Mouse (Mus musculus): ENCODE measurements around the gene Itprid2. TPM values are rescaled to one million over a fixed set of nuclear protein-coding genes. Genes with fewer than 3 reads are reported as not detected.
A peak's percentile ranks its signal among the peaks of the same experiment; 100 is the strongest.

The Itprid2 gene
- polyA plus RNA-seq, 1 experiment: 11.5 TPM

DNA sequence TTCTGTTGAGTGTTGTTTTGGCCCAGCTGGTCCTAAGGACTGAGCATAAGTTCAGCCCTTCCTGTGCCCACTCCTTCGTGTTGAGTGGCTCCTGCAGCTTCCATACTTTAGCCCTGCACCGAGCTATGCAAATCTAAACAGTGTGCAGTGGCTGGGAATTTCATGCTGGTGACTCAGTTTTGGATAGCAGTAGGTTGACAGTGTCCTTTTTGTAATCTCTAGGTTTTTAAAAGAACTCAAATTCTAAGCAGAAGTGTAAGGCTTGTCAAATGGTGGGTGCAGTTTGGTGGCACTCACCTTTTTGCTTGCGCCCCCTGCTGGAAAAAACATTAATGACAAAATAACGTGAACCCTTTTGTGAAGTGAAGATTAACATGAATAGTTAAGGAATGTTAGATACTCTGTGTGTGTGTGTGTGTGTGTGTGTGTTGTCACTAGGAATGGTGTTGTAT, 11.1 kb downstream of the Itprid2 start:
- no peaks in the 10 kb centered on the region; the same call in none of the 2 replicates for H3K4me1 ChIP-seq (ENCODE audit: control insufficient read depth, insufficient read depth, low read length)
- WGBS: 41% methylated on average over 4 of the region's 4 CpGs
- H3K4me3 ChIP-seq (replicated peaks; ENCODE audit: extremely low read depth, low read depth, low read length): no peak overlapping the region
- TF ChIP-seq CTCF (IDR thresholded peaks at IDR 0.05; ENCODE audit: insufficient read depth, low read length) (peak; percentile 46; the same call in 1 of the 2 replicates), POLR2A (IDR thresholded peaks at IDR 0.05; ENCODE audit: borderline replicate concordance, extremely low read depth, low read depth, low read length) (no peak)
- DNase-seq: no peak

- TF ChIP-seq POLR2A (IDR thresholded peaks at IDR 0.05; ENCODE audit: borderline replicate concordance, extremely low read depth, low read depth, low read length): no peak
- TF ChIP-seq CTCF (IDR thresholded peaks at IDR 0.05; ENCODE audit: insufficient read depth, low read length): no peak
- 83% methylated on average over 4 of the region's 4 CpGs for WGBS
- Histone ChIP-seq H3K4me1 (ENCODE audit: control insufficient read depth, insufficient read depth, low read length) (peaks cover 2% of the 10 kb centered on the region), H3K4me3 (replicated peaks; ENCODE audit: extremely low read depth, low read depth, low read length) (no peak overlapping the region)
- DNase-seq: no peak
Observed at GRCm38 (mm10) chr2:79647094-79647493, 11.9 kb downstream of the Itprid2 start.

- Histone ChIP-seq H3K4me3 (replicated peaks; ENCODE audit: extremely low read depth, low read depth, low read length) (no peak overlapping the region), H3K4me1 (ENCODE audit: control insufficient read depth, insufficient read depth, low read length) (peaks cover 2% of the 10 kb centered on the region)
- 56% methylated on average over 2 of the region's 2 CpGs for WGBS
- DNase-seq: no peak
- TF ChIP-seq CTCF (IDR thresholded peaks at IDR 0.05; ENCODE audit: insufficient read depth, low read length) (no peak), POLR2A (IDR thresholded peaks at IDR 0.05; ENCODE audit: borderline replicate concordance, extremely low read depth, low read depth, low read length) (no peak)
Observed at GRCm38 (mm10) chr2:79647728-79648127, 12.6 kb downstream of the Itprid2 start.

- no peak for DNase-seq
- Histone ChIP-seq H3K4me1 (ENCODE audit: control insufficient read depth, insufficient read depth, low read length) (peaks cover 6% of the 10 kb centered on the region), H3K4me3 (replicated peaks; ENCODE audit: extremely low read depth, low read depth, low read length) (no peak overlapping the region)
- WGBS: 67% methylated on average over 3 of the region's 3 CpGs
- no peak for TF ChIP-seq POLR2A (IDR thresholded peaks at IDR 0.05; ENCODE audit: borderline replicate concordance, extremely low read depth, low read depth, low read length)
- TF ChIP-seq CTCF (IDR thresholded peaks at IDR 0.05; ENCODE audit: insufficient read depth, low read length): no peak
Observed at GRCm38 (mm10) chr2:79651185-79651584, 16.0 kb downstream of the Itprid2 start.

DNA sequence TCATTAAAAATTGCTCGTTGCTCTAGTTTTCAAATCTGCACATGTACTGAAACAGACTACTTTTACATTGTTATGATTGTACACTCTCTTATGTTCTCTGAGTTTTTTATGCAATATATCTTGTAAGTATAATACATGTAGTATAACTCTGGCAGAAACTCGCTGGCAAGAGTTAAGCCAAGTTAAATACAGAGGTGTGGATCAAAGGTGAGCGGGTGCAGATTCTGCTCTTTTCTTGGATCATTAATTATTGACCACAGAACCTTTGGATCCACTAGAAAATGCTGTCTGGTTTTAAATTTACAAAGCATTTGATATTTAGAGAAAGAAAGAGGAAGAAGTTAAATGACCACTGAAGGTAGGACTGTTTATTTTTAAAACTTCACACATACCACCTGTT, 16.5 kb downstream of the Itprid2 start:
- no peak for DNase-seq
- Histone ChIP-seq H3K4me1 (ENCODE audit: control insufficient read depth, insufficient read depth, low read length) (peaks cover 6% of the 10 kb centered on the region), H3K4me3 (replicated peaks; ENCODE audit: extremely low read depth, low read depth, low read length) (no peak overlapping the region)
- TF ChIP-seq POLR2A (IDR thresholded peaks at IDR 0.05; ENCODE audit: borderline replicate concordance, extremely low read depth, low read depth, low read length) (no peak), CTCF (IDR thresholded peaks at IDR 0.05; ENCODE audit: insufficient read depth, low read length) (no peak)
- WGBS: 72% methylated on average over 3 of the region's 3 CpGs

- DNase-seq: no peak
- 75% methylated on average over 4 of the region's 4 CpGs for WGBS
- no peak overlapping the region for H3K4me3 ChIP-seq (replicated peaks; ENCODE audit: extremely low read depth, low read depth, low read length)
- no peak for TF ChIP-seq CTCF (IDR thresholded peaks at IDR 0.05; ENCODE audit: insufficient read depth, low read length)
- TF ChIP-seq POLR2A (IDR thresholded peaks at IDR 0.05; ENCODE audit: borderline replicate concordance, extremely low read depth, low read depth, low read length): no peak
- peaks cover 6% of the 10 kb centered on the region for H3K4me1 ChIP-seq (ENCODE audit: control insufficient read depth, insufficient read depth, low read length)
Observed at GRCm38 (mm10) chr2:79652502-79652901, 17.4 kb downstream of the Itprid2 start.

- peaks cover 6% of the 10 kb centered on the region for H3K4me1 ChIP-seq (ENCODE audit: control insufficient read depth, insufficient read depth, low read length)
- 72% methylated on average over 6 of the region's 6 CpGs for WGBS
- TF ChIP-seq CTCF (IDR thresholded peaks at IDR 0.05; ENCODE audit: insufficient read depth, low read length) (no peak), POLR2A (IDR thresholded peaks at IDR 0.05; ENCODE audit: borderline replicate concordance, extremely low read depth, low read depth, low read length) (no peak)
- no peak overlapping the region for H3K4me3 ChIP-seq (replicated peaks; ENCODE audit: extremely low read depth, low read depth, low read length)
- DNase-seq: no peak
Observed at GRCm38 (mm10) chr2:79653093-79653808, 18.1 kb downstream of the Itprid2 start.

GRCm38 (mm10) chr2:79653809-79654164, 18.6 kb downstream of the Itprid2 start:
- 53% methylated on average over 2 of the region's 2 CpGs for WGBS
- Histone ChIP-seq H3K4me3 (replicated peaks; ENCODE audit: extremely low read depth, low read depth, low read length) (no peak overlapping the region), H3K4me1 (ENCODE audit: control insufficient read depth, insufficient read depth, low read length) (peaks cover 6% of the 10 kb centered on the region)
- TF ChIP-seq POLR2A (IDR thresholded peaks at IDR 0.05; ENCODE audit: borderline replicate concordance, extremely low read depth, low read depth, low read length) (no peak), CTCF (IDR thresholded peaks at IDR 0.05; ENCODE audit: insufficient read depth, low read length) (no peak)
- no peak for DNase-seq

DNA sequence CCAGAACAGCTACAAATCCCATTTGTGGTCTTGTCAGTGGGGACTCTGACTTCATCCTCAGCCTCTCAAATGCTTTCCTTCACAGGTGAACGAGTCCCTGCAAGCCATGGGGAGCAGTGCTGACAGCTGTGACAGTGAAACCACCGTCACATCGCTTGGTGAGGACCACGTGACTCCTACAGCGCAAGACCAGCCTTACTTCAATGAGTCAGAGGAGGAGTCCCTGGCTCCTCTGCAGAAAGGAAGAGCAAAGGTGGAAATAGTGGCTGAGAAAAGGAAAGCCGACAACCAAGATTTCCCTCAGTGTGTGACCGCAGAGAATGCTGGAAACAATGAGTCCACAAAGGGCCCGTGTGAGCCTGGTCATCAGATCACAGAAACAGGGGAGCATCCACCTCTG, 21.9 kb downstream of the Itprid2 start:
- 88% methylated on average over 8 of the region's 8 CpGs for WGBS
- no peak for TF ChIP-seq CTCF (IDR thresholded peaks at IDR 0.05; ENCODE audit: insufficient read depth, low read length)
- no peak for TF ChIP-seq POLR2A (IDR thresholded peaks at IDR 0.05; ENCODE audit: borderline replicate concordance, extremely low read depth, low read depth, low read length)
- H3K4me1 ChIP-seq (ENCODE audit: control insufficient read depth, insufficient read depth, low read length): peaks cover 4% of the 10 kb centered on the region

More for the DNA sequence above, 21.9 kb downstream of the Itprid2 start:
- DNase-seq: no peak
- no peak overlapping the region for H3K4me3 ChIP-seq (replicated peaks; ENCODE audit: extremely low read depth, low read depth, low read length)
